Mouse (Mus musculus) liver, embryonic 14.5 days (tissue): ENCODE results near the gene 4933430I17Rik.

Source experiments
- CTCF ChIP-seq: IDR thresholded peaks from 2 replicates; pipeline ENCODE4 v1.5.1; 2016; ENCODE audit warnings: antibody characterized with exemption, low read depth, control low read depth
- EP300 ChIP-seq: IDR thresholded peaks from 2 replicates; pipeline ENCODE4 v1.6.1; 2016; ENCODE audit warnings: antibody characterized with exemption, low read depth

DNA sequence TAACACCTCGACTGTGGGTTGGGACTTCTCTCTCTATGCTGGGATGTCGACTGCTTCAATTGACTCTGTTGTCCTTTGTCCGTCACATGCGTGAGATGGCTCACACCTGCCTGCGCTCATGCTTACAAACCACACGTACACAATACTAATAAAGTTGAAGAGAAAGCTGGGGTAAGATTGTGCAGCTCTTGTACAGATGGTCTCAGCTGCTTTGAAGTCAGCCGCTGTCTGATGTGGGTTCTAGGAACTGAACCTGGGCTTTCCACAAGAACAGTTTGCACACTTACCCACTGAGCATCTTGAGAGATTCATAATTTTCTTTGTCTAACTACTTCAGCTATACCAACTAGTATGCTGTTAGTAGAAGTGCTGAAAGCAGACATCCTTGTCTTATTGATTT is 26.8 kb downstream of the 4933430I17Rik start:
- TF ChIP-seq CTCF (no peak), EP300 (no peak)
